Mouse (Mus musculus) ZHBTc4 (cell line): ENCODE data around the gene Pde10a.

Source experiments
- DNase-seq: peaks from one replicate; pipeline ENCODE4 v3.0.0-alpha.2; 2011; ENCODE audit warnings: low read depth, low spot score

The Pde10a gene

GRCm38 (mm10) chr17:8525225-8525721, at the start of gene Pde10a:
Pde10a (plus strand) TSS chr17:8525372.
- DNase-seq = peak; percentile 16

GRCm38 (mm10) chr17:8478554-8478953, 46.6 kb upstream of the Pde10a start:
- no peak for DNase-seq

- DNase-seq = no peak
These were observed 45.6 kb upstream of the Pde10a start for GRCm38 (mm10) chr17:8479493-8480128.

- DNase-seq = no peak
These were observed 43.4 kb upstream of the Pde10a start for GRCm38 (mm10) chr17:8481797-8482196.

- no peak for DNase-seq
These were observed 42.3 kb upstream of the Pde10a start for GRCm38 (mm10) chr17:8482876-8483275.

GRCm38 (mm10) chr17:8484246-8484645, 40.9 kb upstream of the Pde10a start:
- no peak for DNase-seq

GRCm38 (mm10) chr17:8485146-8485545, 40.0 kb upstream of the Pde10a start:
- no peak for DNase-seq

- peak; percentile 35 for DNase-seq
These were observed 37.3 kb upstream of the Pde10a start for GRCm38 (mm10) chr17:8487824-8488223.

GRCm38 (mm10) chr17:8490971-8491370, 34.2 kb upstream of the Pde10a start:
- DNase-seq = no peak

GRCm38 (mm10) chr17:8493461-8493860, 31.7 kb upstream of the Pde10a start:
- DNase-seq = peak; percentile 36

GRCm38 (mm10) chr17:8498151-8498550, 27.0 kb upstream of the Pde10a start:
- DNase-seq = no peak

- no peak for DNase-seq
These were observed 26.5 kb upstream of the Pde10a start for GRCm38 (mm10) chr17:8498655-8499054.

- DNase-seq = no peak
These were observed 25.5 kb upstream of the Pde10a start for GRCm38 (mm10) chr17:8499564-8500117.

- DNase-seq = no peak
These were observed 20.8 kb upstream of the Pde10a start for GRCm38 (mm10) chr17:8504381-8504780.

GRCm38 (mm10) chr17:8505669-8506426, 19.3 kb upstream of the Pde10a start:
- DNase-seq = peak; percentile 77

- no peak for DNase-seq
These were observed 18.4 kb upstream of the Pde10a start for GRCm38 (mm10) chr17:8506726-8507125.

GRCm38 (mm10) chr17:8507654-8508053, 17.5 kb upstream of the Pde10a start:
- DNase-seq = no peak

- DNase-seq = peak; percentile 18
These were observed 16.6 kb upstream of the Pde10a start for GRCm38 (mm10) chr17:8508305-8509141.

GRCm38 (mm10) chr17:8516006-8516405, 9.2 kb upstream of the Pde10a start:
- DNase-seq = no peak

- no peak for DNase-seq
These were observed 1.2 kb upstream of the Pde10a start for GRCm38 (mm10) chr17:8523986-8524385.

GRCm38 (mm10) chr17:8524387-8525165, 596 bp upstream of the Pde10a start:
- DNase-seq = peak; percentile 51
